Mouse (Mus musculus) erythroblast, embryonic 14.5 days (primary cell): ENCODE measurements around the gene Lpin2. TPM values are rescaled to one million over a fixed set of nuclear protein-coding genes. Genes with fewer than 3 reads are reported as not detected.

Experiments used
- H3K27me3 ChIP-seq: 2 replicates; pipeline ENCODE4 v1.6.1; 2012; ENCODE audit warnings: inconsistent platforms; ENCODE audit not compliant: control insufficient read depth
- H3K36me3 ChIP-seq: 2 replicates; pipeline ENCODE4 v1.6.1; 2012; ENCODE audit warnings: mild to moderate bottlenecking, inconsistent platforms; ENCODE audit not compliant: control insufficient read depth
- H3K4me1 ChIP-seq: 2 replicates; pipeline ENCODE4 v1.6.1; 2012; ENCODE audit warnings: inconsistent platforms; ENCODE audit not compliant: control insufficient read depth
- H3K4me3 ChIP-seq: replicated peaks from 2 replicates; pipeline ENCODE3; 2012; ENCODE audit warnings: moderate library complexity, mild to moderate bottlenecking, inconsistent platforms
- H3K9me3 ChIP-seq: 2 replicates; pipeline ENCODE4 v1.6.1; 2012; ENCODE audit warnings: low read length, inconsistent platforms, mixed read lengths; ENCODE audit not compliant: control insufficient read depth
- GATA1 ChIP-seq: IDR thresholded peaks from 2 replicates; pipeline ENCODE4 v1.6.1; 2012; ENCODE audit warnings: low read length, inconsistent platforms, mixed read lengths
- TAL1 ChIP-seq: IDR thresholded peaks from 3 replicates; pipeline ENCODE4 v1.6.1; 2012; ENCODE audit warnings: low read length, inconsistent platforms, mixed read lengths
- polyA plus RNA-seq: library from polyadenylated mRNA; stranded (reverse); fragments of >175 nt; gene quantifications from 2 replicates; pipeline ENCODE4 v1.2.3, GENCODE M21; 2012

The Lpin2 gene
- polyA plus RNA-seq, 1 experiment = 10.0 TPM

DNA sequence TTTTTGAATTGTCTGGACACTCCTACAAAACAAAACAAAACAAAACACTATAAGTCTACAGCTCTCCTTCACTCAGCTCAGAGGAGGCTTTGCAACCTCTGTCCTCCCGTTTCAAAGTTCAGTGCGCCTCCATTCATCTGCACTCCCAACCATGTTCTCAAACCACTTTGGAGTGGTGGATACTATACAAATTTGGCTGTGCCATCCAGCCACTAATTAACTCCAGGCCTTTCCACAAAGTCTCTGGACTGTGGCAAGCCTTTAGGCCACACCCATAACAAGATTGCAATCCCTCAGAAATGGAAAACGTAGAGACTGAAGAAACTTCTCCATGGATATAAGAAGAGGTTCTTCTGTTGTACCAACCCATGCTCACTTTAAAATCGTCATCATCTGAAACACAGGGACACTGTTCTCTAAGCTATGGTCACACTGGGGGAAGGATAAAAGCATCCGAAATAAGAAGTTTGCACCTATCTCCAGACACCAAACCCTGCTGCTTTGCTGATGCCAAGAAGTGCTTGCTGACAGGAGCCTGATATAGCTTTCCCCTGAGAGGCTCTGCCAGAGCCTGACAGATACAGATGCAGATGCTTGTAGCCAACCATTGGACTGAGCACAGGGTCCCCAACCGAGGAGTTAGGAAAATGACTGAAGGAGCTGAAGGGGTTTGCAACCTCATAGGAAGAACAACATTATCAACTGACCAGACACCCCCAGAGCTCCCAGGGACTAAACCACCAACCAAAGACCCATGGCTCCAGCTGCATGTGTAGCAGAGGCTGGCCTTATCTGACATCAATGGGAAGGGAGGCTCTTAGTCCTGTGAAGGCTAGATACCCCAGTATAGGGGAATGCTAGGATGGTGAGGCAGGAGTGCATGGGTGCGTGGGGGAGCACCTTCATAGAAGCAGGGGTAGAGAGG lies 108.4 kb downstream of the Lpin2 start:
- Histone ChIP-seq H3K9me3 (no peaks in the 10 kb centered on the region), H3K4me1 (peaks cover 98% of the 10 kb centered on the region), H3K27me3 (no peaks in the 10 kb centered on the region), H3K36me3 (peaks cover 43% of the 10 kb centered on the region), H3K4me3 (peak overlapping the region; percentile 44)
- TF ChIP-seq TAL1 = peak; percentile 63; the same call in 2 of the 3 replicates
- TF ChIP-seq GATA1 = peak; percentile 72

DNA sequence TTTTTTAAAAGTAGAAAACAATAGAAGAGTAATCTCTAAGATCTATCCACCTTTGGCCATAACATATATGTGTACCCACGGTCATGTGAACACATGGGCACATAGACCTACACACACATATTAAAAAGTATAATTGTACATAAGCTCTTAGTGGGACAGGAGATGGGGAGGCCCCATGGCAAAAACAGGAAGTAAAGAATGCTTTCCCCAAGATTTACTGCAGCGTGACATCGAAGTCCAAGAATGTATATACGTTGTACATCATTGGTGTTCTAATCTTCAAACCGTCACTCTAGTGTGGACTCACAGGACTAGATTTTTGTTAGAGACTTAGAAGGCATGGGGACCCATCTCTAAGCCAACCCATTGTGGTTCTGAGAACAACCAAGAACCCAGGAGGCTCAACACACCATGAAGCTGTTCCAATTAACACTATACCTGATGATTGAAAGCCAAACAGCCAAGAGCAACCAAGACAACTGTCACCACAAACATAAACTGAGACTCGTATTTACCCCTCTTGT lies 109.6 kb downstream of the Lpin2 start:
- Histone ChIP-seq H3K36me3 (peaks cover 46% of the 10 kb centered on the region), H3K27me3 (no peaks in the 10 kb centered on the region), H3K9me3 (no peaks in the 10 kb centered on the region), H3K4me1 (peaks cover 93% of the 10 kb centered on the region), H3K4me3 (no peak overlapping the region)
- TF ChIP-seq GATA1 = no peak
- no peak for TF ChIP-seq TAL1

DNA sequence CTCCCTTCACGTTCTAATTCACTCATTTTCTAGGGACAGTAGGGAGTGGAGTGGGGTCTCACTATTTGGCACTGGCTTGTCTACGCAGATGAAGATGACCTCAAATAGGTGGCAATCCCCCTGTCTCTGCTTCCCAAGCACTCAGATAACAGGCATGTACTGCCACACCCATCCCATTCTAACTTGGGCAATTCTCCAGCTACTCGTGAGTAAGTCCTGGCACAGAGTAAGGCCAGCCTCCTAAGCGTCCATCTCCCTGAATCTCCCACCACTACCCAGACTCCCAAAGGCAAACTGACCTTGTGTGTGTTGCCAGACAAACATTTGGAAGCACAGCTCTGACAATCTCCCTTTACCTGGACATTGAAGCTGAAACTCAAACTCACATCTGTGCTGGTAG lies 110.5 kb downstream of the Lpin2 start:
- peaks cover 47% of the 10 kb centered on the region for H3K36me3 ChIP-seq
- H3K4me3 ChIP-seq = peak overlapping the region; percentile 7
- H3K27me3 ChIP-seq = no peaks in the 10 kb centered on the region
- TF ChIP-seq TAL1 = no peak
- no peak for TF ChIP-seq GATA1
- H3K9me3 ChIP-seq = no peaks in the 10 kb centered on the region
- peaks cover 89% of the 10 kb centered on the region for H3K4me1 ChIP-seq

DNA sequence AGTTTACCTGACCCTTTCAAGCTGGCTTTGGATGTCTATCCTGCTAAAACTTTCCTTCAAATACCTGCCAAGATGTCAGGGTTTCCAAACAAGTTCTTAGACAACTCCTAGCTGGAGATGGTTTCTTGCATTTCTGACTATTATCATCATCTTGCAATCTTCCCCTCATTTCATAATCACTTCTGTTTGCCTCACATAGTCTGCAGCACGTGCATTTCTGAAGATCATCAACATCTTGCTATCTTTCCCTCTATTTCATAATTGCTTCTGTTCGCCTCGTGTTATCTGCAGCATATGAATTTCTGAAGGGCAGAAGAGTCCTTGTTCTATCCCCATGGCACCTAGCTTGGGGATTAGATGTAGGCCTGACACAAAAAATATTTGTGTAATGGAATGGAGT lies 112.2 kb downstream of the Lpin2 start:
- Histone ChIP-seq H3K4me1 (peaks cover 75% of the 10 kb centered on the region), H3K9me3 (peaks cover 2% of the 10 kb centered on the region; the same call in 1 of the 2 replicates), H3K36me3 (peaks cover 59% of the 10 kb centered on the region), H3K27me3 (no peaks in the 10 kb centered on the region), H3K4me3 (no peak overlapping the region)
- TF ChIP-seq GATA1 = no peak
- no peak for TF ChIP-seq TAL1

Other genes with a start within 250 kb of the Lpin2 start
- gene Myom1, start 179.9 kb upstream of the Lpin2 start, polyA plus RNA-seq = 0.03 TPM in 1 of 2 replicates, not detected in the other
- 1.8 and 3.5 TPM in 2 replicates for gene Myl12a, start 179.7 kb upstream of the Lpin2 start, polyA plus RNA-seq
- 21.3 and 32.0 TPM in 2 replicates for gene Emilin2, start 129.4 kb downstream of the Lpin2 start, polyA plus RNA-seq